In genomic region chr13:24952659-24953058, GRCm38 (mm10) we compare ENCODE assay signal across 17 mouse cellular contexts.
"Had no signal": no experiment of that assay in that cellular context is flagged by ENCODE, and none has a peak within 500 bp of the region (broad histone marks: within the 10 kb centered on the region; RNA-seq: fewer than 3 reads in every experiment).

No protein-coding gene starts in this region.

- H3K9ac ChIP-seq: lung, embryonic 14.5 days; midbrain, embryonic 12.5 days; neural tube, embryonic 12.5 days; stomach, embryonic 15.5 days had no signal

- H3K4me2 ChIP-seq: lung, embryonic 14.5 days; midbrain, embryonic 12.5 days; neural tube, embryonic 12.5 days; stomach, embryonic 15.5 days had no signal

- H3K4me1 ChIP-seq: midbrain, embryonic 10.5 days; midbrain, embryonic 12.5 days; neural tube, embryonic 12.5 days; stomach, embryonic 15.5 days had no signal

- H3K27ac ChIP-seq: midbrain, embryonic 10.5 days; midbrain, embryonic 12.5 days; neural tube, embryonic 12.5 days; stomach, embryonic 15.5 days; stomach, postnatal 0 days had no signal

- DNase-seq: lung, adult 18-20 months; lung, embryonic 14.5 days; lung, postnatal 10 days; lung, postnatal 4 days; midbrain, embryonic 14.5 days; right cerebral cortex, postnatal 14 days; thymus, adult 2 months; thymus, postnatal 25 days; thymus, postnatal 4 days had no signal

- ATAC-seq: midbrain, embryonic 16.5 days had no signal

- H3K27me3 ChIP-seq: midbrain, embryonic 12.5 days; neural tube, embryonic 12.5 days; stomach, embryonic 15.5 days had no signal

- H3K9me3 ChIP-seq: megakaryocyte, embryonic 14.5 days; midbrain, embryonic 10.5 days; midbrain, embryonic 12.5 days; neural tube, embryonic 12.5 days; stomach, embryonic 15.5 days had no signal

- H3K36me3 ChIP-seq: midbrain, embryonic 10.5 days; midbrain, embryonic 12.5 days; neural tube, embryonic 12.5 days; stomach, embryonic 15.5 days had no signal

- H3K4me3 ChIP-seq: megakaryocyte, embryonic 14.5 days; midbrain, embryonic 10.5 days; midbrain, embryonic 12.5 days; myocyte; neural tube, embryonic 12.5 days; stomach, embryonic 15.5 days had no signal
